Mouse (Mus musculus): Measurements from ENCODE around the gene Mical3. TPM values are rescaled to one million over a fixed set of nuclear protein-coding genes. Genes with fewer than 3 reads are reported as not detected.

The Mical3 gene
- total RNA-seq, 4 experiments from 2014 or later, result 55.7 to 68.0 (median 57.4) TPM

- DNase-seq (ENCODE audit: low spot score in 2 of 2), result peak; percentile 87 to 89
Observed at GRCm38 (mm10) chr6:121109998-121110603, 20.7 kb downstream of the Mical3 start.

GRCm38 (mm10) chr6:121109181-121109981 is 21.4 kb downstream of the Mical3 start:
- DNase-seq (ENCODE audit: low spot score in 2 of 2), result no peak

- DNase-seq (ENCODE audit: low spot score in 2 of 2), result no peak
Observed at GRCm38 (mm10) chr6:121108075-121108474, 22.7 kb downstream of the Mical3 start.

- DNase-seq (ENCODE audit: low spot score in 2 of 2), result peak; percentile 44 to 65
Observed at GRCm38 (mm10) chr6:121106711-121107405, 23.9 kb downstream of the Mical3 start.

GRCm38 (mm10) chr6:121105726-121106125 is 25.1 kb downstream of the Mical3 start:
- no peak for DNase-seq (ENCODE audit: low spot score in 2 of 2)

- DNase-seq (ENCODE audit: low spot score in 2 of 2), result no peak
Observed at GRCm38 (mm10) chr6:121103406-121104171, 27.2 kb downstream of the Mical3 start.

GRCm38 (mm10) chr6:121102941-121103340 is 27.9 kb downstream of the Mical3 start:
- DNase-seq (ENCODE audit: low spot score in 2 of 2), result peak; percentile 48 to 67

- no peak for DNase-seq (ENCODE audit: low spot score in 2 of 2)
Observed at GRCm38 (mm10) chr6:121102084-121102483, 28.7 kb downstream of the Mical3 start.

- DNase-seq (ENCODE audit: low spot score in 2 of 2), result no peak
Observed at GRCm38 (mm10) chr6:121101201-121101600, 29.6 kb downstream of the Mical3 start.

GRCm38 (mm10) chr6:121099831-121100230 is 31.0 kb downstream of the Mical3 start:
- no peak for DNase-seq (ENCODE audit: low spot score in 2 of 2)

GRCm38 (mm10) chr6:121099228-121099608 is 31.6 kb downstream of the Mical3 start:
- DNase-seq (ENCODE audit: low spot score in 2 of 2), result no peak

- no peak for DNase-seq (ENCODE audit: low spot score in 2 of 2)
Observed at GRCm38 (mm10) chr6:121098511-121099227, 32.1 kb downstream of the Mical3 start.

GRCm38 (mm10) chr6:121098109-121098508 is 32.7 kb downstream of the Mical3 start:
- DNase-seq (ENCODE audit: low spot score in 2 of 2), result no peak

- DNase-seq (ENCODE audit: low spot score in 2 of 2), result no peak
Observed at GRCm38 (mm10) chr6:121096862-121097261, 33.9 kb downstream of the Mical3 start.

GRCm38 (mm10) chr6:121096390-121096789 is 34.4 kb downstream of the Mical3 start:
- DNase-seq (ENCODE audit: low spot score in 2 of 2), result no peak

- DNase-seq (ENCODE audit: low spot score in 2 of 2), result no peak
Observed at GRCm38 (mm10) chr6:121093662-121094408, 37.0 kb downstream of the Mical3 start.

- no peak for DNase-seq (ENCODE audit: low spot score in 2 of 2)
Observed at GRCm38 (mm10) chr6:121090786-121091185, 40.0 kb downstream of the Mical3 start.

GRCm38 (mm10) chr6:121087586-121088245 is 43.1 kb downstream of the Mical3 start:
- peak; percentile 47 to 76 for DNase-seq (ENCODE audit: low spot score in 2 of 2)

- DNase-seq (ENCODE audit: low spot score in 2 of 2), result no peak
Observed at GRCm38 (mm10) chr6:121087127-121087526, 43.7 kb downstream of the Mical3 start.

GRCm38 (mm10) chr6:121086226-121086625 is 44.6 kb downstream of the Mical3 start:
- no peak for DNase-seq (ENCODE audit: low spot score in 2 of 2)
